7 mouse cellular contexts compared by ENCODE assay signal in the genomic region with DNA sequence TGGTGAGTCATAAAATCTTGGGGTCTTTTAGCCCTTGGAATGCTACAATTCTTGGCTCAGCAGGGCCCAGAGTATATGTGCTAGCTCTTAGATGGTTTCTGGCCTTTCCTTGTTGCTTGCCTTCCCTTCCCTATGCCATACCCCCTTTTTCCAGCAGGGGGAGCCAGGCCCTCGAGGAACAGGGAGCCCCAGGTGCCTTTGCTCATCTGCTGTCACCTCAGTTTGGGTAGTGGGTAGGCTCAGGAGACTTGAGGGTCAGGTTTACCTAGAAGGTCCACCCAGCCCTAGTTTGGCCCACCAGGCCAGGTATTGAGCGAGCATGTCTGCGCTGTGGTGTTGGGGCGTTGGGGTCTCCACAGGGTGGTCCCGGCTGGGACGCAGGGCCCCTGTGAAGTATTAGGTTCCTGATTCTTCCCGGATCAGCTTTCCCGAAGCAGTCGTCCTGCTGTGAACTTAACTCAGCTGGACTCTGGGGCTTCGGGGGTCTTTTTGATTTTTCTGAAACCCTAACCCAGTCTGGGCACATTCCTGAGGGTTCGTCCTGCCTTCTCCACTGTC. TPM values are rescaled to one million over a fixed set of nuclear protein-coding genes. Genes with fewer than 3 reads are reported as not detected.
DNase-seq lines count a peak whose midpoint lies in the region; TF ChIP-seq lines count a peak whose summit lies in the region.

No protein-coding gene starts in this region.

- no peak overlapping the region for H3K4me3 ChIP-seq in gastrocnemius, adult 2 months

- intact Hi-C loops in gastrocnemius, adult 2 months (cut with DNase I) = no loop called here

- peak; percentile 77 for DNase-seq in adipocyte (ENCODE audit: low spot score)
- peak; percentile 89 to 90 for DNase-seq in cerebellum, postnatal 36 days
- peak; percentile 73 for DNase-seq in gastrocnemius, adult 2 months
- DNase-seq in induced T-regulatory cell, adult 2 months (ENCODE audit: low read depth) = peak; percentile 78
- DNase-seq in left cerebral cortex, adult 8-10 months (ENCODE audit: low spot score in 2 of 2) = peak; percentile 47 to 89
- peak; percentile 86 for DNase-seq in mesoderm, embryonic 11.5 days (ENCODE audit: low read depth, low spot score)
- DNase-seq in spleen, adult 12 weeks (ENCODE audit: low spot score) = peak; percentile 49

- TF ChIP-seq CTCF in gastrocnemius, adult 2 months (IDR thresholded peaks at IDR 0.05) = peak; percentile 91

- no peak overlapping the region for H3K27ac ChIP-seq in gastrocnemius, adult 2 months

RNA-seq across cellular contexts. Expression of a gene that starts 26.6 kb away (rescaled TPM):
- total RNA-seq in gastrocnemius, adult 2 months (2021) = not detected
- total RNA-seq in left cerebral cortex, adult 8-10 months (2022) = not detected

RNA-seq across cellular contexts. Expression of a gene that starts 38.8 kb away (rescaled TPM):
- not detected for total RNA-seq in gastrocnemius, adult 2 months (2021)
- not detected for total RNA-seq in left cerebral cortex, adult 8-10 months (2022)

RNA-seq across cellular contexts. Expression of a gene that starts 46.5 kb away (rescaled TPM):
- 10 to 100 TPM; 18.2 to 20.0 TPM for total RNA-seq in gastrocnemius, adult 2 months (2021)
- total RNA-seq in left cerebral cortex, adult 8-10 months (2022) = 10 to 100 TPM; 85.9 to 94.4 (median 88.5) TPM

Comparison
In these comparisons a context has a peak if more than half of its experiments do, and no peak if none do; other contexts are left out.
1. RNA of a gene that starts 46.5 kb away (total RNA-seq): 85.9 to 94.4 TPM in left cerebral cortex, adult 8-10 months; 18.2 to 20.0 TPM in gastrocnemius, adult 2 months; every median in the first group is over 4 times any median in the second.
2. Peak in every context shown above with its lines, with median percentiles within 50 percentile points of each other: DNase-seq.